Mouse (Mus musculus): ENCODE data around the gene Vmn1r170. TPM values are rescaled to one million over a fixed set of nuclear protein-coding genes. Genes with fewer than 3 reads are reported as not detected.
"Not testable (repeated sequence)": the region's sequence is repeated elsewhere in the genome, so short reads cannot be mapped to it uniquely, and the experiment has no call there.

Gene Vmn1r170
- not detected in 2 replicates for polyA plus RNA-seq (2012; ENCODE audit: insufficient read depth, insufficient read length, low replicate concordance, missing spikeins)

DNA sequence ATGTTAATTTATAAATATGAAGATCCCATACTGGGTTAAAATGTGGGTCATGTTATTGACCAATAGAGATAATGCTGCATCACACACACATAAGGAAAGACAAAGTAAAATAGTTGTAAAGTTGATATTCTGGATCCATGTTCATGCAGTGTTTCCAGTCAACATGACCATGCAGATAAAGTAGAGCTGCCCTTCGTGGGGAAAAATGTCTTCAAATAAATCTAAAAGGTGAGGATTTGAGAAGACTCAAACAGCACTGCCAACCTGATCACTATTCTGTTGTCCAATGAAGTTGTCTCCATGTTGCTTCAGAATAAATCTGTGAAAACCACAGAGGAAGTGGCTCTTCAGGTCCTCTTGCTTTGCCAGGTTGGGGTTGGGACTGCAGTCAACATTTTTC lies at the start of gene Vmn1r170:
TSS of gene Vmn1r170 (plus strand) at position 301 of the 400 bp plus-strand sequence.
- H3K4me3 ChIP-seq (ENCODE audit: insufficient read depth, low read depth, low read length); H3K4me1 ChIP-seq (ENCODE audit: control insufficient read depth, insufficient read depth, low read length); H3K27ac ChIP-seq (ENCODE audit: insufficient read depth, low read depth, low read length): not testable (repeated sequence)
- WGBS, result 22% methylated on average over 1 of the region's 1 CpGs

DNA sequence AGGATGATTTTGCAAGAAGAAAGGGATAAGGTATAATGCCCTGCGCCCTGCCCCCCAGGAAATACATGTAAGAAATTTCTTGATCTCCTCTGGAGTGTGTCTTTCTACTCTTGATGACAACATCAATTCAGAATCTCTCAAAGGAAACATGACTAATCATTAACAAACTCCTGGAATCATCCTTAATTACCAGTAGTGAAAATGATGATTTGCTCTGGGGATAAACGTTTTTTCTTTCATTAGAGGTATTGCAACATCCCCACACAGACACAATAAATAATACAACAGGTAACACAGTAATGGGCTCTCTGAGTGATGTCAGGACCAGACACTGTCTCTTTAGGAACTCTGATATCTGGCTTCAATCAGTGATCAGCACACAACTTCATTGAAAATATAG lies 30.7 kb upstream of the Vmn1r170 start, which contains the start of gene Vmn1r169:
TSS of gene Vmn1r169 (plus strand) at position 301 of the 400 bp plus-strand sequence.
- not testable (repeated sequence) for H3K4me3 ChIP-seq (ENCODE audit: insufficient read depth, low read depth, low read length); H3K27ac ChIP-seq (ENCODE audit: insufficient read depth, low read depth, low read length); H3K4me1 ChIP-seq (ENCODE audit: control insufficient read depth, insufficient read depth, low read length)
- 54% methylated on average over 1 of the region's 2 CpGs for WGBS

DNA sequence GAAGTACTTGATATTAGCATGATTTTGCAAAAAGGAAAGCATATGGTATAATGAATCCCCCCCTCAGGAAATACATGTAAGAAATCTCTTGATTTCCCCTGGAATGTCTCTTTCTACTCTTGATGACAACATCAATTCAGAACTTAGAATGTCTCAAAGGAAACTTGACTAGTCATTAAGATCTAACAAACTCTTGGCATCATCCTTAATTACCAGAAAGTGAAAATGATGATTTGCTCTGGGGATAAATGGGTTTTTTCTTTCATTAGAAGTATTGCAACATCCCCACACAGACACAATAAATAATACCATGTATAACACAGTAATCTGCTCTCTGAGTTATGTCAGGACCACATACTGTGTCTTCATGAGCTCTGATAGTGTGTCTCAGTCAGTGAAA lies 24.4 kb downstream of the Vmn1r170 start, which contains the start of gene Vmn1r171:
TSS of gene Vmn1r171 (plus strand) at position 301 of the 400 bp plus-strand sequence.
- TF ChIP-seq POLR2A (IDR thresholded peaks at IDR 0.05; ENCODE audit: insufficient read depth, low read depth, low read length) (no peak), CTCF (IDR thresholded peaks at IDR 0.05; ENCODE audit: insufficient read depth, low read depth, low read length) (no peak)

More for the DNA sequence above, 24.4 kb downstream of the Vmn1r170 start, which contains the start of gene Vmn1r171:
- Histone ChIP-seq H3K4me1 (ENCODE audit: control insufficient read depth, insufficient read depth, low read length) (no peaks in the 10 kb centered on the region), H3K4me3 (ENCODE audit: insufficient read depth, low read depth, low read length) (no peak within 1 kb of the TSS), H3K27ac (ENCODE audit: insufficient read depth, low read depth, low read length) (no peak within 1 kb of the TSS)

Other genes with a start within 250 kb of the Vmn1r170 start
- gene Nlrp5, start 220.3 kb upstream of the Vmn1r170 start, polyA plus RNA-seq (2012; ENCODE audit: insufficient read depth, insufficient read length, low replicate concordance, missing spikeins), result not detected in 2 replicates
- not detected in 2 replicates for gene Vmn1r167, start 99.0 kb upstream of the Vmn1r170 start, polyA plus RNA-seq (2012; ENCODE audit: insufficient read depth, insufficient read length, low replicate concordance, missing spikeins)
- not detected in 2 replicates for gene Vmn1r168, start 66.4 kb upstream of the Vmn1r170 start, polyA plus RNA-seq (2012; ENCODE audit: insufficient read depth, insufficient read length, low replicate concordance, missing spikeins)
- gene Vmn1r169, start 30.6 kb upstream of the Vmn1r170 start, polyA plus RNA-seq (2012; ENCODE audit: insufficient read depth, insufficient read length, low replicate concordance, missing spikeins), result not detected in 2 replicates
- gene Vmn1r171, start 24.5 kb downstream of the Vmn1r170 start, polyA plus RNA-seq (2012; ENCODE audit: insufficient read depth, insufficient read length, low replicate concordance, missing spikeins), result not detected in 2 replicates
- gene Vmn1r172, start 52.1 kb downstream of the Vmn1r170 start, polyA plus RNA-seq (2012; ENCODE audit: insufficient read depth, insufficient read length, low replicate concordance, missing spikeins), result not detected in 2 replicates
- gene Vmn1r173, start 94.5 kb downstream of the Vmn1r170 start, polyA plus RNA-seq (2012; ENCODE audit: insufficient read depth, insufficient read length, low replicate concordance, missing spikeins), result not detected in 2 replicates
- not detected in 2 replicates for gene Vmn1r174, start 146.1 kb downstream of the Vmn1r170 start, polyA plus RNA-seq (2012; ENCODE audit: insufficient read depth, insufficient read length, low replicate concordance, missing spikeins)
- not detected in 2 replicates for gene Vmn1r175, start 204.5 kb downstream of the Vmn1r170 start, polyA plus RNA-seq (2012; ENCODE audit: insufficient read depth, insufficient read length, low replicate concordance, missing spikeins)
- gene Vmn1r176, start 231.2 kb downstream of the Vmn1r170 start, polyA plus RNA-seq (2012; ENCODE audit: insufficient read depth, insufficient read length, low replicate concordance, missing spikeins), result not detected in 2 replicates